Mouse (Mus musculus): ENCODE measurements around the gene Vmn1r29.
"Not testable (repeated sequence)": the region's sequence is repeated elsewhere in the genome, so short reads cannot be mapped to it uniquely, and the experiment has no call there.

Vmn1r29 gene

GRCm38 (mm10) chr6:58301249-58301648 lies at the start of gene Vmn1r29:
Gene Vmn1r29, plus strand, starts transcription at chr6:58301549.
- DNase-seq (ENCODE audit: low read depth, low spot score): no peak

- DNase-seq (ENCODE audit: low read depth, low spot score): no peak
Measured at GRCm38 (mm10) chr6:58261737-58262136, 39.6 kb upstream of the Vmn1r29 start, which contains the start of gene Vmn1r28. Gene Vmn1r28, plus strand, starts transcription at chr6:58262037.

GRCm38 (mm10) chr6:58279661-58280060 lies 21.7 kb upstream of the Vmn1r29 start:
- not testable (repeated sequence) for DNase-seq (ENCODE audit: low read depth, low spot score)

GRCm38 (mm10) chr6:58292201-58292600 lies 9.1 kb upstream of the Vmn1r29 start:
- DNase-seq (ENCODE audit: low read depth, low spot score): no peak

- DNase-seq (ENCODE audit: low read depth, low spot score): not testable (repeated sequence)
Measured at GRCm38 (mm10) chr6:58298511-58298910, 2.8 kb upstream of the Vmn1r29 start.

GRCm38 (mm10) chr6:58330686-58331085 lies 29.3 kb downstream of the Vmn1r29 start:
- DNase-seq (ENCODE audit: low read depth, low spot score): not testable (repeated sequence)

All from brain, adult 2 months (tissue).